Mouse (Mus musculus): ENCODE data around the gene Cyp2c23. TPM values are rescaled to one million over a fixed set of nuclear protein-coding genes. Genes with fewer than 3 reads are reported as not detected.

Gene Cyp2c23
- polyA plus RNA-seq, 1 experiment from 2014 or later, result not detected

DNA sequence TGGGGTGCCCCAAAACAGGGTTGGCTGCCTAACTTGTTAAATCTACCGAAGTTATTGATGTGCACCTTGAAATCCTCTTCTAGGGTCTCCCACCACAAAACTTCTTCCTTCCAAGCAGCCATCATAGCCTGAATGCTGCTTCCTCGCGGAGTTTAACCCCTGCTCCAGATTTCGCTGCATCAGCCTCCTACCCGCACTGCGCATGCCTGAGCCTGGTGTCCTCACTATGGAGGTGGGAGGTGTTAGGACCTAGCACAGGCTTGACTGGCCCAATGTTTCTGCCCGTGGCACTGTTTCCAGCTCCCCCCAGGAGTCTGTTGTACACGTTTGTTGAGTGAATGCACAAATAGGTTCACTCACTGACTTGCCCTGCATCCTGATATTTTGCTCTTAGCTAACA is 38.6 kb downstream of the Cyp2c23 start:
- no peaks in the 10 kb centered on the region for H3K36me3 ChIP-seq (ENCODE audit: control insufficient read depth, insufficient read depth, low read length)
- ATAC-seq (ENCODE audit: insufficient number of reproducible peaks, insufficient read depth, low FRiP score, low read depth), result no peak
- no peak overlapping the region for H3K4me3 ChIP-seq (ENCODE audit: control insufficient read depth in 1 of 2, insufficient read depth in 1 of 2, low read depth in 1 of 2, low read length in 2 of 2)
- no peaks in the 10 kb centered on the region for H3K9me3 ChIP-seq (ENCODE audit: control insufficient read depth, low read length)
- H3K27ac ChIP-seq (replicated peaks in 1 of 2; ENCODE audit: control insufficient read depth in 1 of 2, insufficient read depth in 1 of 2, low read depth in 2 of 2, low read length in 2 of 2), result no peak overlapping the region
- H3K9ac ChIP-seq (ENCODE audit: low read length), result no peak overlapping the region
- no peak overlapping the region for H3K4me2 ChIP-seq (ENCODE audit: low read length)
- H3K4me1 ChIP-seq (ENCODE audit: control insufficient read depth in 2 of 2, insufficient read depth in 2 of 2, low read length in 2 of 2), result peaks cover 6 to 10% of the 10 kb centered on the region in 2 experiments; a peak in 3 of 4 replicates
- no peaks in the 10 kb centered on the region for H3K27me3 ChIP-seq (ENCODE audit: control insufficient read depth, insufficient read depth, low read length)
- 73% methylated on average over 8 of the region's 8 CpGs for WGBS

DNA sequence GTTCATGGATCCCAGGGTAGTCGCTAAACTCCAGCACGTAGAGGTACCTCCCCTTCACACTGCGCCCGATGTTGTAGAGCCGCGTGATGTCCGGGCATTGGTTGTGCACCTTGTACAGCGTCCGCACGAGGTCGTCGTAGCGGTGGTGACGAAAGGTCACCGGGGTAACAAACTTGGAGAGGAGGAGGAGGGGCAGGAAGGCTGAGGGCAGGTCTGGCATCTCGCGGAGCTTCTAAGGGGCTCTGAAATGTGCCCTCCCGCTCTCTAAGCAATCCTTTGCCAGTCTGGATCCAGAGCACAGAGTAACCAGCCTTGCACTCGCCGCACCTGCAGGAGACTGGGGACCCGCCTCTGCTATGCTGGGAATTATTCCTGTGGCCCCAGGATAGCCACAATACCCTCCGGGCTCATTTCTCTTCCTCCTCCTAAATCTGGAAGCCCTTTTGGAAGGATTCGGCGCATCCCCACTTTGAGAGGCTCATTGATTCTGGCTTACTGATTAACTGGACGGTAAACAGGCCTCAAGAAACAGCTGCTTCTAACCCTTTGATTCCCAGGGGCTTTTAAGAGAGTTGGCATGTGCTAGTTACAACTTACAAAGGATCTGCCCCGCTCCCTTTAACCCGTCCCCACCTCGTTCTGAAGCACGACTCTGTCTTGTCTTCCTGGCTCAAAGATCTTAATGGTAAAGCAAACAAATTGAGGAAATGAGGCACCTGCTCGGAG is 42.8 kb downstream of the Cyp2c23 start, which contains the start of gene Cpn1:
Gene Cpn1 (minus strand): TSS at position 488 of the 726 bp plus-strand sequence.
- no peak within 1 kb of the TSS for H3K9ac ChIP-seq (ENCODE audit: low read length)

DNA sequence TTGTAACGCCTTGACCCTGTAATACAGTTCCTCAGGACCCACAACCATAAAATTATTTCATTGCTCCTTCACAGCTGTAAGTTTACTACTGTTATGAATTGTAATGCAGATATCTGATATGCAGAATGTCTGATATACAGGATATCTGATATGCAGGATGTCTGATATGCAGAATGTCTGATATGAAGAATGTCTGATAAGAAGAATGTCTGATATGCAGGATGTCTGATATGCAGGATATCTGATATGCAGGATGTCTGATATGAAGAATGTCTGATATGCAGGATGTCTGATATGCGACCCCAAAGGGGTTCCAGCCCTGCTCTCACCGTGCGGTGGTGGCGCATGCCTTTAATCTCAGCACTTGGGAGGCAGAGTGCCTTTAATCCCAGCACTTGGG is 47.0 kb downstream of the Cyp2c23 start:
- Histone ChIP-seq H3K4me1 (ENCODE audit: control insufficient read depth in 2 of 2, insufficient read depth in 2 of 2, low read length in 2 of 2) (0 out of 4 replicates have a peak, but pooled peaks cover 0 to 4% of the 10 kb centered on the region in 2 experiments), H3K4me3 (ENCODE audit: control insufficient read depth in 1 of 2, insufficient read depth in 1 of 2, low read depth in 1 of 2, low read length in 2 of 2) (no peak overlapping the region), H3K27ac (replicated peaks in 1 of 2; ENCODE audit: control insufficient read depth in 1 of 2, insufficient read depth in 1 of 2, low read depth in 2 of 2, low read length in 2 of 2) (no peak overlapping the region), H3K9me3 (ENCODE audit: control insufficient read depth, low read length) (no peaks in the 10 kb centered on the region), H3K36me3 (ENCODE audit: control insufficient read depth, insufficient read depth, low read length) (no peaks in the 10 kb centered on the region), H3K9ac (ENCODE audit: low read length) (no peak overlapping the region), H3K27me3 (ENCODE audit: control insufficient read depth, insufficient read depth, low read length) (no peaks in the 10 kb centered on the region), H3K4me2 (ENCODE audit: low read length) (no peak overlapping the region)
- no peak for ATAC-seq (ENCODE audit: insufficient number of reproducible peaks, insufficient read depth, low FRiP score, low read depth)
- WGBS, result 80% methylated on average over 5 of the region's 5 CpGs

More for the DNA sequence above, 42.8 kb downstream of the Cyp2c23 start, which contains the start of gene Cpn1:
- 20% methylated on average over 30 of the region's 30 CpGs for WGBS
- H3K4me2 ChIP-seq (ENCODE audit: low read length), result peak within 1 kb of the TSS; percentile 51
- no peak within 1 kb of the TSS for H3K27ac ChIP-seq (replicated peaks in 1 of 2; ENCODE audit: control insufficient read depth in 1 of 2, insufficient read depth in 1 of 2, low read depth in 2 of 2, low read length in 2 of 2)
- no peak for ATAC-seq (ENCODE audit: insufficient number of reproducible peaks, insufficient read depth, low FRiP score, low read depth)
- no peaks in the 10 kb centered on the region for H3K36me3 ChIP-seq (ENCODE audit: control insufficient read depth, insufficient read depth, low read length)
- H3K27me3 ChIP-seq (ENCODE audit: control insufficient read depth, insufficient read depth, low read length), result no peaks in the 10 kb centered on the region
- H3K9me3 ChIP-seq (ENCODE audit: control insufficient read depth, low read length), result no peaks in the 10 kb centered on the region
- 0 out of 4 replicates have a peak within 1 kb of the TSS, but pooled peaks have one; percentile 0 to 6 for H3K4me3 ChIP-seq (ENCODE audit: control insufficient read depth in 1 of 2, insufficient read depth in 1 of 2, low read depth in 1 of 2, low read length in 2 of 2)
- 0 out of 4 replicates have a peak, but pooled peaks cover 0 to 4% of the 10 kb centered on the region in 2 experiments for H3K4me1 ChIP-seq (ENCODE audit: control insufficient read depth in 2 of 2, insufficient read depth in 2 of 2, low read length in 2 of 2)

DNA sequence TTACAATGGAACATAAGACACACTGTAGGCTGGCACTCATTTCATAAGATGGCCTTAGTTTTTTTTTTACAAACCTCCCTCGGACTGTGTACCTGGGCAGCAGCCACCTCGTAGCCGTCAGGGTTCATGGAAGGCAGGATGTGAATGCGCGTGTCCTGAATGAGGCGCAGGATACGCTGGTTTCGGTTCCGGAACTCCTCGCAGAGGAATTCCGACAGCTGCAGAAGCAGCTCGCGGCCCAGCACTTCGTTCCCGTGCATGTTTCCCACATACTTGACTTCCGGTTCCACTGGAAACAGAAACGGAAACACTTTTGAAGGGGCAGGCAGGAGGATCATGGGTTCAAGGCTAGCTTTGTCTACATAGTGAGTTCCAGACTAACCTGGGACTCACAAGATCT is 48.3 kb downstream of the Cyp2c23 start:
- Histone ChIP-seq H3K4me1 (ENCODE audit: control insufficient read depth in 2 of 2, insufficient read depth in 2 of 2, low read length in 2 of 2) (peaks cover 0 to 5% of the 10 kb centered on the region in 2 experiments; a peak in 1 of 4 replicates), H3K9ac (ENCODE audit: low read length) (no peak overlapping the region), H3K9me3 (ENCODE audit: control insufficient read depth, low read length) (no peaks in the 10 kb centered on the region), H3K36me3 (ENCODE audit: control insufficient read depth, insufficient read depth, low read length) (no peaks in the 10 kb centered on the region), H3K4me3 (ENCODE audit: control insufficient read depth in 1 of 2, insufficient read depth in 1 of 2, low read depth in 1 of 2, low read length in 2 of 2) (no peak overlapping the region), H3K27ac (replicated peaks in 1 of 2; ENCODE audit: control insufficient read depth in 1 of 2, insufficient read depth in 1 of 2, low read depth in 2 of 2, low read length in 2 of 2) (no peak overlapping the region), H3K27me3 (ENCODE audit: control insufficient read depth, insufficient read depth, low read length) (no peaks in the 10 kb centered on the region), H3K4me2 (ENCODE audit: low read length) (no peak overlapping the region)
- WGBS, result 91% methylated on average over 17 of the region's 17 CpGs
- no peak for ATAC-seq (ENCODE audit: insufficient number of reproducible peaks, insufficient read depth, low FRiP score, low read depth)

DNA sequence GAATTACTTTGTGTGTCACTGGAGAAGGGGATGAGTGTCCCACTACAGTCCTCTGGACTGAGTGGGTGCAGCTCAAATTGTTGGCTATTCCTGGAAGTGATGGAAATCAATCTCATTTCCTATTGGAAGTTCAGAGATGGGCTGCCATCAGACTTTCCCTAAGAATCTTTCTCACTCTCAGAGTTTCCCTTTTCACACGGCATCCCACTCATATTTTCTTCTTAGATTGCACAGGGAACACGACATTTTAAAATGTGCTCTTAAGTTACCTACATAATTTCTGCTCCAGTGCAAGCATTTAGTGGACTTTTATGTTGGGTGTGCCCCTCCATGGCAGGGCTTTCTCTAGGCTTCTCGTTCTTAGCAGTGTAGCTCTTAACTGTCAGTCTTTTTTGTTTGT is 51.2 kb downstream of the Cyp2c23 start:
- H3K27me3 ChIP-seq (ENCODE audit: control insufficient read depth, insufficient read depth, low read length), result no peaks in the 10 kb centered on the region
- H3K4me3 ChIP-seq (ENCODE audit: control insufficient read depth in 1 of 2, insufficient read depth in 1 of 2, low read depth in 1 of 2, low read length in 2 of 2), result no peak overlapping the region
- H3K4me1 ChIP-seq (ENCODE audit: control insufficient read depth in 2 of 2, insufficient read depth in 2 of 2, low read length in 2 of 2), result peaks cover 0 to 5% of the 10 kb centered on the region in 2 experiments; a peak in 1 of 4 replicates
- no peaks in the 10 kb centered on the region for H3K9me3 ChIP-seq (ENCODE audit: control insufficient read depth, low read length)
- H3K4me2 ChIP-seq (ENCODE audit: low read length), result no peak overlapping the region
- no peak overlapping the region for H3K27ac ChIP-seq (replicated peaks in 1 of 2; ENCODE audit: control insufficient read depth in 1 of 2, insufficient read depth in 1 of 2, low read depth in 2 of 2, low read length in 2 of 2)
- H3K36me3 ChIP-seq (ENCODE audit: control insufficient read depth, insufficient read depth, low read length), result no peaks in the 10 kb centered on the region
- ATAC-seq (ENCODE audit: insufficient number of reproducible peaks, insufficient read depth, low FRiP score, low read depth), result no peak
- WGBS, result 70% methylated on average over 3 of the region's 3 CpGs
- no peak overlapping the region for H3K9ac ChIP-seq (ENCODE audit: low read length)

DNA sequence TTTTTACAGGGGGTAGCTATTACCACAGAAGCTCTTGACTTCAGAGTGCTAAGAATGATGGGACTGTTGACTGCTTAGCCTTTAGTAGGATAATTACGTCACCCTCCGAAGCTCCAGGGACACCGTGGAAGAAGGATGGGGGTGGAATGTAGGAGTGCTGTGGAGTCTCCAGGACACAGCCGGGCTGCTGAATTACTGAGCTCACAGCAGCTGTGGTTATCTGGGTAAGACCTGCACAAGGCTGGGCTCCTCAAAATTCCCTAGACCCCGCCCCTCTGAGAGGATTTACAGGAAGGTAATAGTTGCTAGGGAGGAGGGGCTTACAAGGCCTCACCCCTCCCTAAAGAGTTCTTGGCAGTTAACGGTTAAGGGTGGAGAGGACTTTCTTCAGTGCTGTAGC is 52.3 kb downstream of the Cyp2c23 start:
- Histone ChIP-seq H3K27me3 (ENCODE audit: control insufficient read depth, insufficient read depth, low read length) (no peaks in the 10 kb centered on the region), H3K36me3 (ENCODE audit: control insufficient read depth, insufficient read depth, low read length) (no peaks in the 10 kb centered on the region), H3K27ac (replicated peaks in 1 of 2; ENCODE audit: control insufficient read depth in 1 of 2, insufficient read depth in 1 of 2, low read depth in 2 of 2, low read length in 2 of 2) (no peak overlapping the region), H3K9me3 (ENCODE audit: control insufficient read depth, low read length) (no peaks in the 10 kb centered on the region), H3K4me1 (ENCODE audit: control insufficient read depth in 2 of 2, insufficient read depth in 2 of 2, low read length in 2 of 2) (peaks cover 0 to 5% of the 10 kb centered on the region in 2 experiments; a peak in 1 of 4 replicates), H3K9ac (ENCODE audit: low read length) (no peak overlapping the region), H3K4me2 (ENCODE audit: low read length) (no peak overlapping the region), H3K4me3 (ENCODE audit: control insufficient read depth in 1 of 2, insufficient read depth in 1 of 2, low read depth in 1 of 2, low read length in 2 of 2) (no peak overlapping the region)
- 39% methylated on average over 6 of the region's 6 CpGs for WGBS
- no peak for ATAC-seq (ENCODE audit: insufficient number of reproducible peaks, insufficient read depth, low FRiP score, low read depth)

DNA sequence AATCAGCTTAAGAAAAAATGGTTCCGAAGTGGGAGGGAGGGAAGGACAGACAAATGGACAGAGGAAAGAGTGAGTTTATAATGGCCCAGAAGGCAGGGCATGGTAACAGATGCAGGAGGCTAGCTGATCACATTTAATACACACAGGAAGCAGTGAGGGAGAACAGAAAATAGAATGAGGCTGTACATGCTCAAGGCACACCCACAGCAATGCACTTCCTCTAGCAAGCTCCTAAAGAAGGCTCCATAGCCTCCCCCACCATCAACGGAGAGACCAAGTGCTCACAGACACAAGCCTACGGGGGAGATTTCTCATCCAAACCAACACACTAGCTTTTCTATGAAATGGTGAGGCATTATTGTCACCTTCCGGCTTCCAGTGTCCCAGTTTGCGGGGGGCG is 54.8 kb downstream of the Cyp2c23 start:
- Histone ChIP-seq H3K4me2 (ENCODE audit: low read length) (no peak overlapping the region), H3K4me1 (ENCODE audit: control insufficient read depth in 2 of 2, insufficient read depth in 2 of 2, low read length in 2 of 2) (peaks cover 0 to 5% of the 10 kb centered on the region in 2 experiments; a peak in 1 of 4 replicates), H3K9me3 (ENCODE audit: control insufficient read depth, low read length) (no peaks in the 10 kb centered on the region), H3K9ac (ENCODE audit: low read length) (no peak overlapping the region), H3K4me3 (ENCODE audit: control insufficient read depth in 1 of 2, insufficient read depth in 1 of 2, low read depth in 1 of 2, low read length in 2 of 2) (no peak overlapping the region), H3K27ac (replicated peaks in 1 of 2; ENCODE audit: control insufficient read depth in 1 of 2, insufficient read depth in 1 of 2, low read depth in 2 of 2, low read length in 2 of 2) (no peak overlapping the region), H3K27me3 (ENCODE audit: control insufficient read depth, insufficient read depth, low read length) (no peaks in the 10 kb centered on the region), H3K36me3 (ENCODE audit: control insufficient read depth, insufficient read depth, low read length) (no peaks in the 10 kb centered on the region)
- WGBS, result 86% methylated on average over 6 of the region's 6 CpGs
- ATAC-seq (ENCODE audit: insufficient number of reproducible peaks, insufficient read depth, low FRiP score, low read depth), result no peak
